Comparison of ENCODE assay signal across 17 mouse cellular contexts in the genomic region with DNA sequence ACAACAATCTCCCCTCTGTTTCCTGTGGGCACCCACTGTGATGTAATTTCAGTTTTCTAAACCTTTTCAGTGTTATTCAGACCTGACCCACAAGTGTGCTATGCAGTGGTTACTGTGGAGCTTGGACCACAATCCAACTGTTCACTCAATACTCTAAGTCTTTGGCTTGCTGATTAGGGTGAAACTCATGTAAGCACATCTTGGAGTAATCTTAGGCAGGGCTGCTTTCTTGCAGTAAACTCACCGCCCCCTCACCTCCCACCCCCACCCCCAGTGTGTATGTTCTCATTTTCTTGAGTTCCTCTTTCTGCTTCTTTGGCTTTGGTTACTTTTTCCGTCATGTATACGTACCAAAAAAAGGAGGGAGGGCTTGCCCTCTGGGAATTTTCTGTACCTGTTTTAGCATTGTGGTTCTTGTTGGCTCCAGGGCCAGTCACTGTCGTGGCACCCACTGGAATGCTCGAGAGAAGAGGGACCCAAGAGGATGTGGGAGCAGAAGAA.
DNase-seq lines count a peak whose midpoint lies in the region; ATAC-seq lines count a peak whose summit lies in the region.
"Had no signal": no experiment of that assay in that cellular context is flagged by ENCODE, and none has a peak within 500 bp of the region (broad histone marks: within the 10 kb centered on the region; RNA-seq: fewer than 3 reads in every experiment).

No protein-coding gene starts in this region.

- 76% methylated on average over 5 of the region's 5 CpGs for WGBS in kidney, embryonic 16.5 days

- no peak overlapping the region for H3K9ac ChIP-seq in kidney, embryonic 16.5 days (replicated peaks; ENCODE audit: low read length)
- H3K9ac ChIP-seq: lung, embryonic 14.5 days; midbrain, embryonic 15.5 days had no signal

- no peak overlapping the region for H3K4me2 ChIP-seq in kidney, embryonic 16.5 days (replicated peaks; ENCODE audit: low read depth, low read length)
- H3K4me2 ChIP-seq: liver, embryonic 11.5 days; lung, embryonic 14.5 days; midbrain, embryonic 15.5 days had no signal

- H3K4me3 ChIP-seq in kidney, embryonic 16.5 days (ENCODE audit: low read length), result no peak overlapping the region
- H3K4me3 ChIP-seq: midbrain, embryonic 15.5 days had no signal

- no peaks in the 10 kb centered on the region for H3K36me3 ChIP-seq in splenic B cell, adult 2 months (ENCODE audit: control insufficient read depth, insufficient read depth, low read length, poor library complexity, severe bottlenecking)
- H3K36me3 ChIP-seq in kidney, embryonic 16.5 days (ENCODE audit: insufficient read depth, low read length), result no peaks in the 10 kb centered on the region
- H3K36me3 ChIP-seq: midbrain, embryonic 15.5 days had no signal

- intact Hi-C loops in gastrocnemius, postnatal 36 days (cut with DNase I), result no loop called here

- no peaks in the 10 kb centered on the region for H3K9me3 ChIP-seq in kidney, embryonic 16.5 days (ENCODE audit: low read length)
- H3K9me3 ChIP-seq: midbrain, embryonic 15.5 days had no signal

- no peaks in the 10 kb centered on the region; the same call in 1 of the 2 replicates for H3K4me1 ChIP-seq in kidney, embryonic 16.5 days (ENCODE audit: insufficient read depth, low read length)
- H3K4me1 ChIP-seq: midbrain, embryonic 15.5 days had no signal

- H3K27me3 ChIP-seq in splenic B cell, adult 2 months (ENCODE audit: control insufficient read depth, insufficient read depth, low read length, poor library complexity, severe bottlenecking), result no peaks in the 10 kb centered on the region
- no peaks in the 10 kb centered on the region for H3K27me3 ChIP-seq in kidney, embryonic 16.5 days (ENCODE audit: insufficient read depth, low read length)
- H3K27me3 ChIP-seq: midbrain, embryonic 15.5 days had no signal

- ATAC-seq in granulocyte monocyte progenitor cell, adult 5-6 weeks (replicated peaks; ENCODE audit: poor library complexity, severe bottlenecking), result peak; percentile 85
- ATAC-seq in kidney, embryonic 16.5 days (ENCODE audit: low FRiP score, low TSS enrichment), result no peak
- ATAC-seq: forebrain, embryonic 16.5 days; midbrain, embryonic 15.5 days had no signal

- peak; percentile 7 to 17 for DNase-seq in spleen, postnatal 10 days (ENCODE audit: low spot score in 2 of 2)
- no peak for DNase-seq in spleen, postnatal 14 days (ENCODE audit: low spot score in 2 of 2)
- DNase-seq in NIH3T3 (ENCODE audit: low read depth), result peak; percentile 58
- DNase-seq in splenic B cell, adult 2 months (ENCODE audit: low read depth, low spot score), result peak; percentile 77
- DNase-seq in cerebellum, adult 11-12 months, result no peak
- DNase-seq in gastrocnemius, postnatal 36 days, result no peak
- DNase-seq: adrenal gland, postnatal 25 days; cerebellum, adult 9-10 months; heart, adult 18-20 months; lung, embryonic 14.5 days had no signal

- no peak overlapping the region for H3K27ac ChIP-seq in kidney, embryonic 16.5 days (ENCODE audit: low read length)
- H3K27ac ChIP-seq: kidney, postnatal 0 days; macrophage; midbrain, embryonic 15.5 days had no signal

Comparison
In these comparisons a context has a peak if more than half of its experiments do, and no peak if none do; other contexts are left out.
1. DNase-seq: peak in spleen, postnatal 10 days (2 of 2), NIH3T3 (single experiment) and splenic B cell, adult 2 months (single experiment); none in spleen, postnatal 14 days (0 of 2), cerebellum, adult 11-12 months (single experiment) and gastrocnemius, postnatal 36 days (0 of 2).